Mouse (Mus musculus) spleen, postnatal 14 days (tissue): ENCODE data around the gene Amotl1.
"Not testable (repeated sequence)": the region's sequence is repeated elsewhere in the genome, so short reads cannot be mapped to it uniquely, and the experiment has no call there.

Experiments used
- DNase-seq, 2 experiments: peaks; one replicate each; pipeline ENCODE4 v3.0.0; 2021 to 2022; ENCODE audit warnings: low spot score in 2 of 2

Gene Amotl1

GRCm38 (mm10) chr9:14644956-14645355 is at the start of gene Amotl1:
Amotl1 (minus strand) TSS chr9:14645056.
- DNase-seq, result no peak

DNA sequence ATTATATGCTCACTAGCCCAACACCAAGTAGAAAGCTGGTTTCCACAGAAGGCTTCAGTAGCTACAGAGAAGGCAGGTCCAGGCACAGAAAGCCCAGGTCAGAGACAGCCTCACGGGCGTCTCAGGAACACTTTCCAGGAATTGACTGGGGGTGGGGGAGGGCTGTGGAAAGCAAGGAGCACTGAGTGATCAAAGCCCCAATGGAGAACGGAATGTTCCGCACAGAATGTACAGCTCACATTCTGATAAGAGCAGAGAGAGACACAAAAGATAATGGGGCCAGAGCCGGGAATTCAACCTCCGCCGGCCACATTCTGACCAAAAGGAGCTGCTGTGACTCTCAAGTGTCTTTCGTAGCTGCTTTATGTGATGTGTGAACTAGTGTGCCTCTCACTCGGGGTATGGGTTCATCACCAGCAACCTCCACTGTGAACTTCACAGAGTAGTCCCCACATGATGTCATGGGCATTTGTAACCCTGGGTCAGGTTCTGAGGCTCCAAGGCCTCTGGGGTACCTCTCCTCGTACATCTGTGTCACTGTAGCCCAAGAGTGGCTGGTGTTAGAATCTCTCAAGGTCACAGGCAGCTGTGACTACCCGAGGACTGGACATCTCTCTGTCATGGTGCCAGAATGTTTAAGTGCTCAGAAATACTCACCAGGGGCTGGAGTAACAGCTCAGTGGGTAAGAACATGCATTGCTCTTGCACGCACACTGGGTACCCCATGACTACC is 44.7 kb upstream of the Amotl1 start:
- DNase-seq, result no peak

- no peak for DNase-seq
These were observed 39.5 kb upstream of the Amotl1 start for GRCm38 (mm10) chr9:14684363-14684762.

DNA sequence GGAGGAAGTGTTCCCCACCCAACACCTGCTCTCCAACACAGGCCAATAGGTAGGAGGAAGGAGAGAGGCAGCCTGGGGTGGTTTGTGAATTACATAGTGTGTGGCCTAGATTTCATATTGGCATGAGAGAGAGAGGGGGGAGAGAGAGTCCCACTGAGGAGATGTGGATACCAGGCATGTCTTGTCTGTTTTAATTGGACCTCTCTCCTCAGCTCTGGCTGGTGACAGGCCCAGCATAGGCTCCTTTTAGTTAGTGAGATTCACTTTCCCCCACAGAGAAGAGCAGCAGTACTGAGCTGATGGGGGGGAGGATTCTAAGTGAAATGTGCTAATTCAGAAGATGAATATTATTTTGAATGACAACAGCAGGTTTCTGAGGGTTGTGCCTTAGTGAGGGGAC is 37.9 kb upstream of the Amotl1 start:
- no peak for DNase-seq

- DNase-seq, result no peak
These were observed 35.7 kb upstream of the Amotl1 start for GRCm38 (mm10) chr9:14680584-14680983.

DNA sequence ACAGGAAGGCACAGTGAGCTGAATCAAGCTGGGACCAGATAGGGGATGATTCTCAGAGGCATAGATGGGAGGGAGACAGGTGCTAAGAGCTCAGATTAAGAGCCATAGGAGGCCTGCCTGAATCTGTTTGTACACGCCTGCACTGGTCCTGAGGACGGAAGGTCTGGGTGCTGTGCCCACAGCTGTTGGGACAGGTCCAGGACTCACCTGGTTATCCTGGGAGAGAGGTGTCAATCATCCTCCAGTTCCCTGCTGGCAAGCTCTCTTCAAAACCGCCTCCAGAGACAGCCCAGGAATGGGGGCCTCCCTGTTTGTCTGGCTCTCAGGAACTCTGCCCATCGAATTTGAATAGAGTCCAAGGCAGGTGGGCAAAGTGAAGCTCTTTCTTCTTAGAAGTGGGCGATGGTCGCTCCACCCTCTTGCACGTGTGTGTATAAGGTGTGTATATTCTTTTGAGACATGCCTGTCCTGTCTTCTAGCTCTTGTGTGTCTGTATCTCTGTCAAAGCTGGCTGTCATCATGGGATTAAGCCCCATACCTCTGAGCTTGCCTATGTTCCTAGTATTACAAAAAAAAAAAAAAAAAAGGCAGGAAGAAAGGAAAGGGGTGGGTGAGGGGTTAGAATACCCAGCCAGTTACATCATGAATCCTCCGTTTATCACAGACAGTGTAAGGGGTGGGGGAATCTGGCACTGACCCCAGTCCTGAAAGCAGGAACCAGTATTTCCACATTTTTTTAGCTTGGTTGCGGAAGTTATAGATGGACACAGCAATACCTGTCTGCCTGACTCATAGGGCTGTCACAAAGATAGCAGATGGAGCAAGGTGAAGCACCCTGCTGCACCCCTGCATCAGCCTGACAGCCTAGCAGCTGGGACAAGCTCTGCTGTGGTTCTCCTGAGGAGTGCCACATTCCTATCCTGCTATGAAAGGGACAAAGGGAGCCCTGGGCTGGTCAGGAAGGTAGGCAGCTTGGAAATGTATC is 31.1 kb upstream of the Amotl1 start:
- no peak for DNase-seq

GRCm38 (mm10) chr9:14674506-14674905 is 29.6 kb upstream of the Amotl1 start:
- no peak for DNase-seq

DNA sequence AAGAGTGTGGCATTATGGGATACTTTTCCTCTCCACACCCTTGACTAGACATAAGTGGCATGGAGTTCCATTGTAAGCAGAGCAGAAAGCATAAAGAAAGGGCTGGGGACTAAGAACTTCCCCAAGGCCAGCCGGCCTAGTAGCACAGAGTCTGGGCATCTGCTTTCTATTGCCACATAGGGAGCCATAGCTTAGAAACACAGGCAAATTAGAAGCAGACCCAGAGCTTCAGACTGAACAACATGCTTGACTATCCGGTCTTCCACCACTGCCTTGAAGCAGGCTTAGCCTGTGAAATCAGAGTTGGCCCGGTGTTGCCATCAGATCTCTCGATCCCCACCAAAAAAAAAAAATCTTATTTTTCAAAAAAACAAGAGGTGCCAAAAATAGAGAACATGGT is 28.3 kb upstream of the Amotl1 start:
- no peak for DNase-seq

DNA sequence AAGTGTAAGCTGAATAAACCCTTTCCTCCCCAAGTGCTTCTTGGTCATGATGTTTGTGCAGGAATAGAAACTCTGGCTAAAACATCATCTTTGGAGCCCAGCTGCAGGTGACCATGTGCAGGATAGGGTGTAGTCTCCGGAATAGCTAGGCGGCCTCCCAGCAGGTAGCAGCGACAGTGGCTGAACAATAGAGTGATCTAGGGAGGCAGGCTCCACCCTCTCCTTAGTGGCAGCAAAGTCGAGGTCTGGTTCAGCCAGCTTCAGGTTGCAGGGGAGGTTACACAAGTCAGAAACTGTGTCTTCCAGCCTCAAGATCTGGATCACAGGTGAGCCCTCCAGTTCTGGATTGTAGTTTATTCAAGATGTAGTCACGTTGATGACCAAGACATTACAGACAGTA is 27.1 kb upstream of the Amotl1 start:
- DNase-seq, result not testable (repeated sequence)

DNA sequence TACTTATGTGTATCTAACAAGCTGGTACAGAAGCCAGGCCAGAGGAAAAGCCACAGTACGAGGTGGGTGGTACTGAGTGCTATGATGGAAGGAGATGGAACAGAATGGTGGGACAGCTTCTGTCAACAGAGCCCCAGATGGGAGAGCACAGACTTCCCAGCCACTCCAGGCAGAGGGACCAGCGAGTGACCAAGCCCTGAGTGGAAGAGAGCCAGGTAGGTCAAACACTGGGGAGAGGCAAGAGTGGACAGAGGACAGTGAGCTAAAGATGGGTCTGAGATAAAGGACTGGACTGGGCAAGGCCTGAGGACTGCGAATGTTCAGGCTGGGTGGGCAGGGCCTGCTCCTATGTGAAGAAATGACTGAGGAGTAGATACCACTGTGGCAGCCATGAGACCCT is 23.5 kb upstream of the Amotl1 start:
- no peak for DNase-seq

GRCm38 (mm10) chr9:14666071-14666470 is 21.2 kb upstream of the Amotl1 start:
- DNase-seq, result no peak

DNA sequence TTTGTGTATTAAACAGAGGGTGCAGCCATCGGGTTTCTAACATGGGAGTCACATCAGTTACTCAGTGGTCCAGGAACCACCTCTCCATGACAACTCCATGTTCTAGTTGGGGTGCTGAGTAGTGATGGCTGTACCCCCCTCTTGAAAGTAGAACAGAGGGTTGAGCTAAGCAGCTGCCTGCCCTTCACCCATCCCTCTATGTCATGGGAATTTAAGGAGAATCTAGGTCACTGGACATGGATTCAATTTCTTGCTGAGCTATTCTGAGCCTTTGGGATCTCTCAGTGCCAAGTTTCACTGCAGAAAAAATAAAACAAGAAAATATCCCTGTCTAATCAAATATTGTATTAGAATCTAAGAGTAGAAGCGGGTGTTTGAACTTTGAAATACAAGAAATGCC is 18.7 kb upstream of the Amotl1 start:
- no peak for DNase-seq

DNA sequence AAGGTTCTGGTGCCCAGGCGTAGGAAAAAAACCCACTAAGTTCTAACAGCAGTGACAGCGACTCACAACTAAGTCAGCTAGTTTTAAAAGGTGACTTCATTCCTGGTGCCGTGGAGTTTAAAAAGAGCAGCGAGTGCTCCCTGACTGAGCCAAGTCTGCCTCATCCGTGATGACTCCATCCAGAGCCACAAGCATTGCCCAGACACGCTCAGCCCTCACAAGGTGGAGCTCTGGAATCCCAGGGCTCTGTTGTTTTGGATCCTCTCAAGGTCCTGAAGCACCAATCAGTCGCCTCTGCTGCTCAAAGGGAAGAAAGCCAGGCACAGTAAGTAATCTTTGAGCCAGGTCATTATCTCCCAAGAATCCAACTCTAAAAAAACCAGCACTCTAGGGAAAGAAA is 18.0 kb upstream of the Amotl1 start:
- DNase-seq, result no peak

DNA sequence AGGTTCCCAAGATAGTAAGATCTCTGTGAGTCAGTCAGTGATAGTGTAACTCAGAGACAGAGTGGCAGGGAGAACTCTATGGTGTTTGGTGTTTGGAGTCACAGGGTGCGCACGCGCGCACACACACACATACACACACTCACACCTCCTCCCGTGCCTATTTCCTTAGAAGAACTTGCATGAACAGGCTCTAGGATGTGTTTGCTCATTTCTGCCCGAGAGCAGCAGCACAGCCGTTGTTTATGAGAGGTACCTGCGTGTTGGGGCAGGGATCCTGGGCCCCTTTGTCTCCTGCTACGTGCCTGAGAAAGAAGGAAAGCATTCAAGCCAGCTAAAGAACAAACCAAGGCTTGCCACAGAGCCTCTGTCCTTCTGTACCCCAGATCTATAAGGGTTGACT is 17.3 kb upstream of the Amotl1 start:
- no peak for DNase-seq

DNA sequence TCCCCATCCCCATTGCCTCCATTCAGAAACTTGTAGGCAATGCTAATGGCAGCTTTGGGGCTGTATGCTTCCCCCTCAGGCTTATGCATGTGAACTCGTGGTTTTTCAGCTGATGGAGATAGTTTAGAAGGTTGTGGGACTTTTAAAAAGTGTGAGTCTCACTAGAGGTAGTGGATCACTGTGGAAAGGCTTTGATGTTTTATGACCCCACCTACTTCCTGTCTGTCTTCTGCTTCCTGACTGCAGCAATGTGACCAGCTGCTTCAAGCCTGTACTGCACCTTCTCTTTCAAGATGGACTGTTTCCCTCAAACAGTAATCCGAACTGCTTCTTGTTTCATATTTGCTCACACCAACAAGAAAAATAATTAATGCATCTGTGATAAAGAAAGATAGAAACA is 13.1 kb upstream of the Amotl1 start:
- DNase-seq, result no peak

DNA sequence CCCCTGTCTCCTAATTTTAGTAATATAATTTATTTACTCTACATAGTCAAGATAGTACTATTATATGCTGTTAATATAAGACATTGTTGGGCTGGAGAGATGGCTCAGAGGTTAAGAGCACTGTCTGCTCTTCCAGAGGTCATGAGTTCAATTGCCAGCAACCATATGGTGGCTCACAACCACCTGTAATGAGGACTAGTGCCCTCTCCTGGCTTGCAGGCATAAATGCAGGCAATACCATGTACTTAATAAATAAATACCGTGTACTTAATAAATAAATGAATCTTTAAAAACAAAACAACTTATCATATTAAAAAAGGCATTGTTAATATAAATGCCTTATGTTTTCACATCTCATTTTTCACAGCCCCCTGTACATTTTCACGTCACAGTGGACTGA is 9.2 kb upstream of the Amotl1 start:
- no peak for DNase-seq

GRCm38 (mm10) chr9:14652761-14653160 is 7.9 kb upstream of the Amotl1 start:
- no peak for DNase-seq

GRCm38 (mm10) chr9:14647849-14648248 is 3.0 kb upstream of the Amotl1 start:
- no peak for DNase-seq

- no peak for DNase-seq
These were observed 1.8 kb upstream of the Amotl1 start for GRCm38 (mm10) chr9:14646641-14647040.

GRCm38 (mm10) chr9:14646061-14646460 is 1.2 kb upstream of the Amotl1 start:
- DNase-seq, result no peak

GRCm38 (mm10) chr9:14643328-14643727 is 1.5 kb downstream of the Amotl1 start:
- DNase-seq, result no peak

- DNase-seq, result no peak
These were observed 2.4 kb downstream of the Amotl1 start for GRCm38 (mm10) chr9:14642251-14643021.
